Mouse (Mus musculus) liver, embryonic 13.5 days (tissue): ENCODE measurements around the gene Icos. TPM values are rescaled to one million over a fixed set of nuclear protein-coding genes. Genes with fewer than 3 reads are reported as not detected.

Experiments
- ATAC-seq: fragments of 200-750 bp; cut with Nextera tagmentation; 2 replicates; pipeline ENCODE4 v1.8.0; 2017; ENCODE audit warnings: low read depth, mild to moderate bottlenecking, moderate number of reproducible peaks, moderate library complexity
- DNase-seq: peaks from one replicate; pipeline ENCODE4 v3.0.0; 2022
- H3K27ac ChIP-seq: fragments of 300-500 bp; sonication (generic); 2 replicates; pipeline ENCODE4 v1.5.1; 2015; ENCODE audit warnings: moderate library complexity, mild to moderate bottlenecking, inconsistent platforms
- H3K27me3 ChIP-seq: fragments of 300-500 bp; sonication (generic); 2 replicates; pipeline ENCODE4 v1.6.1; 2015; ENCODE audit warnings: mild to moderate bottlenecking, inconsistent platforms
- H3K36me3 ChIP-seq: fragments of 300-500 bp; sonication (generic); 2 replicates; pipeline ENCODE4 v1.6.1; 2015; ENCODE audit warnings: mild to moderate bottlenecking, inconsistent platforms
- H3K4me1 ChIP-seq: fragments of 300-500 bp; sonication (generic); replicated peaks from 2 replicates; pipeline ENCODE4 v1.6.1; 2015; ENCODE audit warnings: inconsistent platforms
- H3K4me2 ChIP-seq: fragments of 300-500 bp; sonication (generic); 2 replicates; pipeline ENCODE4 v1.6.1; 2015; ENCODE audit warnings: inconsistent platforms, mild to moderate bottlenecking, moderate library complexity
- H3K4me3 ChIP-seq: fragments of 300-500 bp; sonication (generic); replicated peaks from 2 replicates; pipeline ENCODE4 v1.5.1; 2015; ENCODE audit warnings: mild to moderate bottlenecking, inconsistent platforms
- H3K9ac ChIP-seq: fragments of 300-500 bp; sonication (generic); 2 replicates; pipeline ENCODE4 v1.6.1; 2015; ENCODE audit warnings: mild to moderate bottlenecking, inconsistent platforms
- H3K9me3 ChIP-seq: fragments of 300-500 bp; sonication (generic); replicated peaks from 2 replicates; pipeline ENCODE4 v1.6.1; 2016; ENCODE audit warnings: inconsistent platforms
- WGBS: fragments of 180-500 bp; shearing (Covaris S2); methylation state at CpG from one replicate; pipeline ENCODE4 v1.1.7; 2015; ENCODE audit not compliant: insufficient replicate concordance; 5-methylcytosine and 5-hydroxymethylcytosine counted together
- polyA plus RNA-seq: library from polyadenylated mRNA; unstranded; fragments of >200 nt; fragmentation: Nextera tagmentation; extraction: Ambion mirVana; gene quantifications from 2 replicates; pipeline ENCODE4 v1.2.1, GENCODE M21; 2015

Gene Icos
- polyA plus RNA-seq, 1 experiment from 2014 or later: 0.59 TPM

DNA sequence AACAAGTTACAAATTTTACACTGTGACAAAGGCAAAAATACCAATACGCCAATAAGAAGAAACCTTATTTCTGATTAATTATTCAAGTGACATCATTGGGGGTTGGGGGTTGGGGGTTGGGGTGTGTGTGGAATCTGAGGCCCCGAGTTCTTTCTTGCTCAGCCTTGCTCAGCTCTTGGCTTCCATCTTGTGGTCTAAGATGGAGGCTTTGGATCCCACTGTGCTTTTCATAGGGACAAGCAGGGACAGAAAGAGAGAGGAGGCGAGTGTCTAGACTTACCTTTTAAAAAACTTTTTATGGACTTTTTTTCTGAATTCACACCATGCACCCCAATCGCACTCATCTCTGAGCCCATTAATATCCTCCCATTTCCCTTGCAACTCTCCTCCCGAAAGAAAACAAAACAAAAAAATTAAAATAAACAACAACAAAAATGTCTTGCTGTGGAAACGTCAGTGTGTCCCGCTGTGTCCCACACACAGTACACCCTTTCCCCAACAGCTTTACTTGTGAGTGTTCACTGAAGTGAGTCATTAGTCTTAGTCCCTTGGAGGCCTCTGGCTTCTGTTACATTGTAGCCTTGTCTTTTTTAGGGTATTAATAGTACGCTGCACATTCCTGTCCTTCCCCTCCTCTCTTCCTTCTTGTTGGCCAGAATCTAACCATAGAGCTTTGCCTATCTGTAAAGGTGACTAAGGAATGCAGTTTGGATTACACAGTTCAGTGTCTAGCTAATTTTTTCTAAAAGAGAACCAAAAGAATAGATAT lies 31.9 kb upstream of the Icos start:
- DNase-seq: no peak
- no peaks in the 10 kb centered on the region for H3K36me3 ChIP-seq
- H3K9ac ChIP-seq: no peak overlapping the region
- H3K4me2 ChIP-seq: no peak overlapping the region
- H3K4me3 ChIP-seq: no peak overlapping the region
- H3K4me1 ChIP-seq: no peaks in the 10 kb centered on the region
- WGBS: 68% methylated on average over 8 of the region's 8 CpGs
- H3K27me3 ChIP-seq: no peaks in the 10 kb centered on the region
- no peak overlapping the region for H3K27ac ChIP-seq
- no peak for ATAC-seq
- no peaks in the 10 kb centered on the region for H3K9me3 ChIP-seq

DNA sequence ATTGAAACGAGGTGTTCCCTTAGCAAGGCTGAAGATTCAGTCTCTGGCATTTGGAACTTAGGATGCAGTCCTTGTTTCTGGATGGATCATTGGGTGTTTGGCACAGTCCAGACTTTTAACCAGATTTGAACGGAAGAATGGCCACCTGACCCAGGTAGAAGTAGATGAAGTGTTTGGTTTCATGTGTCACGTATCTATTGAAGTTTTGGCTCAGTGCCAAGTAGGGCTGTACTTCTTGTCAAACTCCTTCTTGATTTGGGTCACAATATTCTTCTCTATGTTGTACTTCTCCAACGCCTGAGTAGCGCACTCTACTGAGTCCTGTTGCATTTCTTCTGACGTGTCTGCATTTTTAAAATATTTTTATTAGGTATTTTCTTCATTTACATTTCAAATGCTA lies 29.6 kb upstream of the Icos start:
- H3K4me2 ChIP-seq: no peak overlapping the region
- H3K9me3 ChIP-seq: no peaks in the 10 kb centered on the region
- H3K4me1 ChIP-seq: no peaks in the 10 kb centered on the region
- H3K27ac ChIP-seq: no peak overlapping the region
- DNase-seq (no peak), ATAC-seq (no peak)
- no peak overlapping the region for H3K9ac ChIP-seq
- no peaks in the 10 kb centered on the region for H3K27me3 ChIP-seq
- no peaks in the 10 kb centered on the region for H3K36me3 ChIP-seq
- no peak overlapping the region for H3K4me3 ChIP-seq
- WGBS: 67% methylated on average over 6 of the region's 6 CpGs

DNA sequence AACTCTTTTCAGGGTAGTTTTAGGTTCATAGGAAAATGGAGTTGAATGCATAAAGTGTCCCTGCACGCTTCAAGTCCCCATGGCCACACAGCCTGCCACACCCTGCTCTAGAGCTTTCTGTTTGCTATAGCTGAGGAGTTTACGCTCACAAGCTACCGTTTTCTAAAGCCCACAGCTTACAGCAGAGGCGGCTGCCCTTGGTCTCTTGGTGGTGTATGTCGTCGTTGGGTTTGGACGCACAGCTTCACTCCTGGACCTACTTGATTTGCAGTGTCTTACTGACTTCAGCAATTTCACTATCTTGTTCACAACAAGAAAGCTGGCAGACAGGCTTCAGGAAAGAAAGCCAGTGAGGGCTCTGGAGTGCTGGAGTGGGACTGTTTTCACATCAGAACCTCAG lies 24.8 kb upstream of the Icos start:
- Histone ChIP-seq H3K4me1 (no peaks in the 10 kb centered on the region), H3K27ac (no peak overlapping the region), H3K36me3 (no peaks in the 10 kb centered on the region), H3K9ac (no peak overlapping the region), H3K9me3 (no peaks in the 10 kb centered on the region), H3K27me3 (no peaks in the 10 kb centered on the region), H3K4me2 (no peak overlapping the region), H3K4me3 (no peak overlapping the region)
- no peak for DNase-seq
- no peak for ATAC-seq
- WGBS: 61% methylated on average over 7 of the region's 7 CpGs

DNA sequence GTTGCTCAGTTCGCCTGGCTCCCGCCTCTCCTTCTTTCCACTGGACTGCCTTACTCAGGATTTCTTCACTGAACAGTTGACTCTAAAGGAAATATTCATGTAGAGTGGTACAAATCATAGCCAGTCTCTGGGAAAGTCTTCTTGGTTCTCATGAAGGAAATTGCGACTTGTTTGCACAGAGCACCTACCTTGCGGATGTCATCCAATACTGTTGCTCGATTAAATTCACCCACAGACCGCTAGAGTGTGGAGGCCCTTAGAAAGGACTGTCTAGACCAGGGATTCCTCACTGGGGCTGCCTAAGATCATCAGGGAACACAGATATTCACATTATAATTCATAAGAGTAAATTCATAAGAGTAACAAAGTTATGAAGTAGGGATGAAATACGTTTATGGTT lies 24.0 kb upstream of the Icos start:
- H3K9me3 ChIP-seq: no peaks in the 10 kb centered on the region
- no peaks in the 10 kb centered on the region for H3K4me1 ChIP-seq
- H3K27ac ChIP-seq: no peak overlapping the region
- H3K4me2 ChIP-seq: no peak overlapping the region
- no peaks in the 10 kb centered on the region for H3K36me3 ChIP-seq
- H3K9ac ChIP-seq: no peak overlapping the region
- 75% methylated on average over 7 of the region's 7 CpGs for WGBS
- ATAC-seq (no peak), DNase-seq (no peak)
- H3K27me3 ChIP-seq: no peaks in the 10 kb centered on the region
- H3K4me3 ChIP-seq: no peak overlapping the region

DNA sequence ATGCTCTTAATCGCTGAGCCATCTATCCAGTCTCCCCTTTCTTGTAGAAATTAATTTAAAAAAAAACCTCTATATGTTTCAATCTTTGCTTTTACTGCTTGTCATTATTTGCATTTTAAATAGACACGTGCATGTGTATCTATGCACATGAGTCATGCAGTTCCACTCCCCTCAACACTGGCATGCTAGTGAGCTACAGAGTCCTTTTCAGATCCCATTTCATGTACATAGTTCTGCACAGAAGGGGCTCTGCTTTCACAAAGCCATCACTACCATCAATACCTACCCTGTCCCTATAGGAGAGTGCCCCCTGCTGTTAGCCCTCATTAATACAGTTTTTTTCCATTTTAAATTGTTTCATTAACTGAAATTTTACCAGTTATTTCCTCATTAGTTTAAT lies 23.0 kb upstream of the Icos start:
- H3K9ac ChIP-seq: no peak overlapping the region
- no peaks in the 10 kb centered on the region for H3K4me1 ChIP-seq
- H3K4me3 ChIP-seq: no peak overlapping the region
- no peaks in the 10 kb centered on the region for H3K36me3 ChIP-seq
- no peak for DNase-seq
- WGBS: 38% methylated on average over 2 of the region's 2 CpGs
- ATAC-seq: no peak
- H3K9me3 ChIP-seq: no peaks in the 10 kb centered on the region
- no peaks in the 10 kb centered on the region for H3K27me3 ChIP-seq
- no peak overlapping the region for H3K4me2 ChIP-seq
- H3K27ac ChIP-seq: no peak overlapping the region

DNA sequence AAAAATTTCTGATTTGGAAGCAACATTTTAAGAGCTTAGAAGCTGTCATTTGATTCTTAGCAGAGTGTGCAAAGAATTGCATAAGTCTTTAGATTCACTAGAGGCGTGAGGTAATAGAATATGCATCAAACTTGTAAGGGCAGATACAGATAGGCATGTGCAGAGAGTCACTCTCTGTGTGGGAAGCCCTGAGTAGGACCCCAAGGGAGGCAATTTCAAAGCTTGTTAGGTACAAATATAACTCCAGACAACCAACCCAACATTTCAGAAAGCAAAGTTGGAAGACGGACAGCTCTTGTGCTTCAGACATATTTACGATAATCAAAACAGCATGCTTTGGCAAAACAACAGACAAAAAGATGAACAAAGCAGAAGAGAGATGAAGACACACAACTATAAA lies 22.5 kb upstream of the Icos start:
- DNase-seq: no peak
- ATAC-seq: no peak
- H3K4me1 ChIP-seq: 0 out of 2 replicates have a peak, but pooled peaks cover 4% of the 10 kb centered on the region
- H3K27ac ChIP-seq: no peak overlapping the region
- no peak overlapping the region for H3K9ac ChIP-seq
- H3K9me3 ChIP-seq: no peaks in the 10 kb centered on the region
- H3K4me3 ChIP-seq: no peak overlapping the region
- H3K27me3 ChIP-seq: no peaks in the 10 kb centered on the region
- 82% methylated on average over 3 of the region's 3 CpGs for WGBS
- H3K36me3 ChIP-seq: no peaks in the 10 kb centered on the region
- no peak overlapping the region for H3K4me2 ChIP-seq

DNA sequence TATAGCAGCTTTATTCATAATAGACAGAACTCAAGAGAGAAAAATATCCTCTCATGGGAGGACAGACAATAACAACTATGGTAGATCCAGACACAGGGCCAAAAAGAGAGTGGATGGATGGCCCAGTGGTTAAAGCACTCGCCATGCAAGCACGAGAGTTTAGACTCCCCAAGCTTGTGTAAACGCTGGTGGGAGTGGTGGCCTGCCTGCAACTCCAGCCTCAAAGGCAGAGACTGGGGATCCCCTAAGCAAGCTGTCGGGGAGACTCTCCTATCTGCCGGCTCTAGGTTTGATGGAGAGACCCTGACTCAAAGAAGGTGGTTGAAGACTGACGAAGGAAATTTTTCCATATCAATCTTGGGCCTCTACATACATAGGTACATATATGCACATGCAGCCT lies 21.5 kb upstream of the Icos start:
- DNase-seq (no peak), ATAC-seq (no peak)
- WGBS: 62% methylated on average over 6 of the region's 6 CpGs

GRCm38 (mm10) chr1:60958287-60958686 lies 19.4 kb upstream of the Icos start:
- H3K27ac ChIP-seq: no peak overlapping the region
- H3K4me3 ChIP-seq: no peak overlapping the region
- no peaks in the 10 kb centered on the region for H3K27me3 ChIP-seq
- no peak for DNase-seq
- H3K36me3 ChIP-seq: no peaks in the 10 kb centered on the region
- H3K9me3 ChIP-seq: no peaks in the 10 kb centered on the region
- 0 out of 2 replicates have a peak, but pooled peaks cover 7% of the 10 kb centered on the region for H3K4me1 ChIP-seq
- WGBS: 46% methylated on average over 1 of the region's 1 CpGs
- no peak overlapping the region for H3K9ac ChIP-seq
- H3K4me2 ChIP-seq: no peak overlapping the region
- no peak for ATAC-seq

More for the DNA sequence above, 21.5 kb upstream of the Icos start:
- Histone ChIP-seq H3K9me3 (no peaks in the 10 kb centered on the region), H3K27ac (no peak overlapping the region), H3K9ac (no peak overlapping the region), H3K36me3 (no peaks in the 10 kb centered on the region), H3K4me1 (0 out of 2 replicates have a peak, but pooled peaks cover 7% of the 10 kb centered on the region), H3K4me2 (no peak overlapping the region), H3K4me3 (no peak overlapping the region), H3K27me3 (no peaks in the 10 kb centered on the region)

GRCm38 (mm10) chr1:60959246-60959645 lies 18.5 kb upstream of the Icos start:
- 48% methylated on average over 4 of the region's 4 CpGs for WGBS
- no peaks in the 10 kb centered on the region for H3K36me3 ChIP-seq
- no peak overlapping the region for H3K27ac ChIP-seq
- 0 out of 2 replicates have a peak, but pooled peaks cover 7% of the 10 kb centered on the region for H3K4me1 ChIP-seq
- no peaks in the 10 kb centered on the region for H3K9me3 ChIP-seq
- H3K4me3 ChIP-seq: no peak overlapping the region
- no peak for ATAC-seq
- no peaks in the 10 kb centered on the region for H3K27me3 ChIP-seq
- no peak overlapping the region for H3K9ac ChIP-seq
- DNase-seq: no peak
- no peak overlapping the region for H3K4me2 ChIP-seq

- DNase-seq (peak; percentile 1), ATAC-seq (peak; percentile 69)
- Histone ChIP-seq H3K4me3 (no peak overlapping the region), H3K9me3 (no peaks in the 10 kb centered on the region), H3K4me2 (no peak overlapping the region), H3K27ac (0 out of 2 replicates have a peak overlapping the region, but pooled peaks have one; percentile 43), H3K27me3 (no peaks in the 10 kb centered on the region), H3K36me3 (no peaks in the 10 kb centered on the region), H3K9ac (no peak overlapping the region), H3K4me1 (0 out of 2 replicates have a peak, but pooled peaks cover 7% of the 10 kb centered on the region)
- WGBS: 8% methylated on average over 11 of the region's 11 CpGs
These were observed 17.3 kb upstream of the Icos start for GRCm38 (mm10) chr1:60960451-60960850.

- no peak for ATAC-seq
- Histone ChIP-seq H3K4me2 (no peak overlapping the region), H3K27ac (no peak overlapping the region), H3K36me3 (no peaks in the 10 kb centered on the region), H3K4me1 (0 out of 2 replicates have a peak, but pooled peaks cover 7% of the 10 kb centered on the region), H3K9ac (no peak overlapping the region), H3K9me3 (no peaks in the 10 kb centered on the region), H3K4me3 (no peak overlapping the region), H3K27me3 (no peaks in the 10 kb centered on the region)
- 14% methylated on average over 4 of the region's 4 CpGs for WGBS
- peak; percentile 3 for DNase-seq
These were observed 16.6 kb upstream of the Icos start for GRCm38 (mm10) chr1:60961080-60961479.

- Histone ChIP-seq H3K9ac (no peak overlapping the region), H3K4me1 (0 out of 2 replicates have a peak, but pooled peaks cover 7% of the 10 kb centered on the region), H3K36me3 (no peaks in the 10 kb centered on the region), H3K4me2 (no peak overlapping the region), H3K27me3 (no peaks in the 10 kb centered on the region), H3K4me3 (no peak overlapping the region), H3K9me3 (no peaks in the 10 kb centered on the region), H3K27ac (no peak overlapping the region)
- DNase-seq: no peak
- ATAC-seq: no peak
- 70% methylated on average over 4 of the region's 4 CpGs for WGBS
These were observed 15.6 kb upstream of the Icos start for GRCm38 (mm10) chr1:60962095-60962494.
